Mouse (Mus musculus): ENCODE measurements around the gene Plch2.

The Plch2 gene

GRCm38 (mm10) chr4:154986750-154987149, 69.8 kb downstream of the Plch2 start:
- DNase-seq (ENCODE audit: low spot score), result no peak

GRCm38 (mm10) chr4:154986096-154986495, 70.5 kb downstream of the Plch2 start:
- DNase-seq (ENCODE audit: low spot score), result peak; percentile 54

GRCm38 (mm10) chr4:154985151-154985777, 71.3 kb downstream of the Plch2 start:
- DNase-seq (ENCODE audit: low spot score), result no peak

GRCm38 (mm10) chr4:154983767-154984166, 72.8 kb downstream of the Plch2 start:
- DNase-seq (ENCODE audit: low spot score), result no peak

- no peak for DNase-seq (ENCODE audit: low spot score)
Observed at GRCm38 (mm10) chr4:154982247-154983120, 74.1 kb downstream of the Plch2 start.

- DNase-seq (ENCODE audit: low spot score), result peak; percentile 71
Observed at GRCm38 (mm10) chr4:154981530-154981929, 75.1 kb downstream of the Plch2 start.

- no peak for DNase-seq (ENCODE audit: low spot score)
Observed at GRCm38 (mm10) chr4:154981076-154981475, 75.5 kb downstream of the Plch2 start.

GRCm38 (mm10) chr4:154980110-154980509, 76.5 kb downstream of the Plch2 start:
- DNase-seq (ENCODE audit: low spot score), result peak; percentile 16

GRCm38 (mm10) chr4:154974163-154974611, 82.4 kb downstream of the Plch2 start:
- DNase-seq (ENCODE audit: low spot score), result no peak

- DNase-seq (ENCODE audit: low spot score), result no peak
Observed at GRCm38 (mm10) chr4:154972546-154972945, 84.0 kb downstream of the Plch2 start.

GRCm38 (mm10) chr4:154967173-154967572, 89.4 kb downstream of the Plch2 start:
- peak; percentile 52 for DNase-seq (ENCODE audit: low spot score)

GRCm38 (mm10) chr4:154965856-154966255, 90.7 kb downstream of the Plch2 start:
- DNase-seq (ENCODE audit: low spot score), result no peak

GRCm38 (mm10) chr4:154964581-154965235, 91.9 kb downstream of the Plch2 start:
- peak; percentile 59 for DNase-seq (ENCODE audit: low spot score)

- peak; percentile 77 for DNase-seq (ENCODE audit: low spot score)
Observed at GRCm38 (mm10) chr4:154963901-154964580, 92.5 kb downstream of the Plch2 start, which contains the start of gene Pank4. Gene Pank4, plus strand, starts transcription at chr4:154964123.

GRCm38 (mm10) chr4:154963190-154963836, 93.3 kb downstream of the Plch2 start:
- DNase-seq (ENCODE audit: low spot score), result no peak

GRCm38 (mm10) chr4:154962683-154963082, 93.9 kb downstream of the Plch2 start:
- no peak for DNase-seq (ENCODE audit: low spot score)

- peak; percentile 62 for DNase-seq (ENCODE audit: low spot score)
Observed at GRCm38 (mm10) chr4:154961911-154962310, 94.7 kb downstream of the Plch2 start.

GRCm38 (mm10) chr4:154961226-154961738, 95.3 kb downstream of the Plch2 start:
- peak; percentile 39 for DNase-seq (ENCODE audit: low spot score)

GRCm38 (mm10) chr4:154960690-154961225, 95.8 kb downstream of the Plch2 start, which contains the start of gene Hes5:
Gene Hes5, plus strand, starts transcription at chr4:154960923.
- DNase-seq (ENCODE audit: low spot score), result peak; percentile 32

- no peak for DNase-seq (ENCODE audit: low spot score)
Observed at GRCm38 (mm10) chr4:154960021-154960689, 96.4 kb downstream of the Plch2 start.
